Mouse (Mus musculus): ENCODE measurements at regions not wholly inside any gene's neighbourhood (a gene's known extent, or its start where the extent isn't known, plus 50 kb on each side); places are given as distances from the start of the nearest gene placed in this dataset.
"Not testable (repeated sequence)": the region's sequence is repeated elsewhere in the genome, so short reads cannot be mapped to it uniquely, and the experiment has no call there.

GRCm38 (mm10) chr8:20057626-20058025, 154.4 kb downstream of the Gm31371 start:
- H3K9ac ChIP-seq (replicated peaks); H3K27ac ChIP-seq; H3K4me3 ChIP-seq (replicated peaks); ATAC-seq; H3K27me3 ChIP-seq; H3K36me3 ChIP-seq; H3K4me1 ChIP-seq (replicated peaks); H3K4me2 ChIP-seq (replicated peaks); H3K9me3 ChIP-seq: not testable (repeated sequence)
- 64% methylated on average over 2 of the region's 3 CpGs for WGBS

GRCm38 (mm10) chr8:20098121-20098520, 194.9 kb downstream of the Gm31371 start:
- H3K4me2 ChIP-seq (replicated peaks); H3K4me3 ChIP-seq (replicated peaks); H3K36me3 ChIP-seq; H3K27me3 ChIP-seq; H3K9me3 ChIP-seq; ATAC-seq; H3K9ac ChIP-seq (replicated peaks); H3K4me1 ChIP-seq (replicated peaks); H3K27ac ChIP-seq: not testable (repeated sequence)
- WGBS, result 82% methylated on average over 5 of the region's 5 CpGs

GRCm38 (mm10) chr8:20100241-20100640, 197.0 kb downstream of the Gm31371 start:
- H3K4me1 ChIP-seq (replicated peaks); H3K9ac ChIP-seq (replicated peaks); ATAC-seq; H3K27ac ChIP-seq; H3K9me3 ChIP-seq; H3K36me3 ChIP-seq; H3K4me3 ChIP-seq (replicated peaks); H3K27me3 ChIP-seq; H3K4me2 ChIP-seq (replicated peaks): not testable (repeated sequence)
- no CpG with 5 or more reads among the region's 1 CpGs for WGBS

- H3K27ac ChIP-seq; H3K4me1 ChIP-seq (replicated peaks); H3K9me3 ChIP-seq; H3K4me3 ChIP-seq (replicated peaks); ATAC-seq; H3K9ac ChIP-seq (replicated peaks); H3K36me3 ChIP-seq; H3K4me2 ChIP-seq (replicated peaks); H3K27me3 ChIP-seq: not testable (repeated sequence)
- no CpG with 5 or more reads among the region's 2 CpGs for WGBS
These were observed 199.2 kb downstream of the Gm31371 start for GRCm38 (mm10) chr8:20102374-20102773.

GRCm38 (mm10) chr8:20107154-20107553, 204.0 kb downstream of the Gm31371 start:
- not testable (repeated sequence) for ATAC-seq; H3K4me1 ChIP-seq (replicated peaks); H3K4me3 ChIP-seq (replicated peaks); H3K4me2 ChIP-seq (replicated peaks); H3K9ac ChIP-seq (replicated peaks); H3K27ac ChIP-seq; H3K36me3 ChIP-seq; H3K27me3 ChIP-seq; H3K9me3 ChIP-seq
- 83% methylated on average over 1 of the region's 2 CpGs for WGBS

GRCm38 (mm10) chr8:20116785-20117184, 213.6 kb downstream of the Gm31371 start:
- not testable (repeated sequence) for H3K4me2 ChIP-seq (replicated peaks); ATAC-seq; H3K27ac ChIP-seq; H3K9me3 ChIP-seq; H3K4me3 ChIP-seq (replicated peaks); H3K9ac ChIP-seq (replicated peaks); H3K27me3 ChIP-seq; H3K36me3 ChIP-seq; H3K4me1 ChIP-seq (replicated peaks)
- 69% methylated on average over 2 of the region's 2 CpGs for WGBS

- H3K4me2 ChIP-seq (replicated peaks); H3K4me3 ChIP-seq (replicated peaks); H3K4me1 ChIP-seq (replicated peaks); H3K27me3 ChIP-seq; H3K9me3 ChIP-seq; ATAC-seq; H3K27ac ChIP-seq; H3K9ac ChIP-seq (replicated peaks); H3K36me3 ChIP-seq: not testable (repeated sequence)
- 84% methylated on average over 4 of the region's 4 CpGs for WGBS
These were observed 216.4 kb downstream of the Gm31371 start for GRCm38 (mm10) chr8:20119581-20119980.

GRCm38 (mm10) chr8:20120186-20120585, 217.0 kb downstream of the Gm31371 start:
- H3K4me2 ChIP-seq (replicated peaks); H3K9ac ChIP-seq (replicated peaks); H3K27ac ChIP-seq; H3K4me1 ChIP-seq (replicated peaks); H3K27me3 ChIP-seq; H3K9me3 ChIP-seq; ATAC-seq; H3K4me3 ChIP-seq (replicated peaks); H3K36me3 ChIP-seq: not testable (repeated sequence)
- 100% methylated on average over 2 of the region's 2 CpGs for WGBS

GRCm38 (mm10) chr8:20121391-20121909, 218.3 kb downstream of the Gm31371 start:
- not testable (repeated sequence) for H3K9me3 ChIP-seq; ATAC-seq; H3K4me3 ChIP-seq (replicated peaks); H3K4me2 ChIP-seq (replicated peaks); H3K9ac ChIP-seq (replicated peaks); H3K27ac ChIP-seq; H3K27me3 ChIP-seq; H3K36me3 ChIP-seq; H3K4me1 ChIP-seq (replicated peaks)
- 95% methylated on average over 10 of the region's 11 CpGs for WGBS

- peak overlapping the region; percentile 76; the same call in 1 of the 2 replicates for H3K27ac ChIP-seq
- not testable (repeated sequence) for H3K27me3 ChIP-seq; H3K36me3 ChIP-seq; H3K4me1 ChIP-seq (replicated peaks); H3K9me3 ChIP-seq
- 14% methylated on average over 70 of the region's 72 CpGs for WGBS
- peak overlapping the region; percentile 41 for H3K4me2 ChIP-seq (replicated peaks)
- H3K4me3 ChIP-seq (replicated peaks), result peak overlapping the region; percentile 52
- peak overlapping the region; percentile 82 for H3K9ac ChIP-seq (replicated peaks)
- ATAC-seq, result peak; percentile 100
These were observed 219.1 kb downstream of the Gm31371 start for GRCm38 (mm10) chr8:20122067-20122925.

GRCm38 (mm10) chr8:20123545-20123944, 220.4 kb downstream of the Gm31371 start:
- H3K27ac ChIP-seq; H3K36me3 ChIP-seq; H3K9me3 ChIP-seq; H3K27me3 ChIP-seq; ATAC-seq; H3K4me1 ChIP-seq (replicated peaks); H3K4me3 ChIP-seq (replicated peaks); H3K9ac ChIP-seq (replicated peaks): not testable (repeated sequence)
- 89% methylated on average over 5 of the region's 5 CpGs for WGBS
- peak overlapping the region; percentile 39; the same call in 1 of the 2 replicates for H3K4me2 ChIP-seq (replicated peaks)

GRCm38 (mm10) chr8:20135626-20136025, 227.4 kb downstream of the Gm15319 start:
- WGBS, result 100% methylated on average over 1 of the region's 1 CpGs
- not testable (repeated sequence) for H3K36me3 ChIP-seq; H3K9me3 ChIP-seq; H3K4me1 ChIP-seq (replicated peaks); ATAC-seq; H3K27ac ChIP-seq; H3K27me3 ChIP-seq; H3K4me2 ChIP-seq (replicated peaks); H3K4me3 ChIP-seq (replicated peaks); H3K9ac ChIP-seq (replicated peaks)

- H3K27me3 ChIP-seq, result not testable (repeated sequence)
These were observed 217.6 kb downstream of the Gm15319 start for GRCm38 (mm10) chr8:20145436-20145835.

More at GRCm38 (mm10) chr8:20145436-20145835, 217.6 kb downstream of the Gm15319 start:
- not testable (repeated sequence) for H3K4me1 ChIP-seq (replicated peaks); H3K9ac ChIP-seq (replicated peaks); ATAC-seq; H3K9me3 ChIP-seq; H3K27ac ChIP-seq; H3K4me2 ChIP-seq (replicated peaks); H3K36me3 ChIP-seq; H3K4me3 ChIP-seq (replicated peaks)
- WGBS, result 86% methylated on average over 4 of the region's 4 CpGs

All from midbrain, embryonic 13.5 days (tissue).